Mouse (Mus musculus): Measurements from ENCODE around the gene Pck2.

- no peak for TF ChIP-seq CTCF (IDR thresholded peaks at IDR 0.05; ENCODE audit: extremely low read depth, insufficient read length, insufficient replicate concordance, low read depth, low read length)
- no peak for TF ChIP-seq POLR2A (IDR thresholded peaks at IDR 0.05; ENCODE audit: low read depth, low read length)
Observed at GRCm38 (mm10) chr14:55578668-55579269, 38.7 kb downstream of the Pck2 start.
